Mouse (Mus musculus) liver, embryonic 12.5 days (tissue): ENCODE data around the gene Lyg2. TPM values are rescaled to one million over a fixed set of nuclear protein-coding genes. Genes with fewer than 3 reads are reported as not detected.
A peak's percentile ranks its signal among the peaks of the same experiment; 100 is the strongest.

Experiments
- ATAC-seq: fragments of 200-750 bp; cut with Nextera tagmentation; 2 replicates; pipeline ENCODE4 v1.8.0; 2017; ENCODE audit warnings: moderate number of reproducible peaks, mild to moderate bottlenecking, moderate library complexity
- H3K27ac ChIP-seq: fragments of 300-500 bp; sonication (generic); 2 replicates; pipeline ENCODE4 v1.5.1; 2016; ENCODE audit warnings: mild to moderate bottlenecking
- H3K27me3 ChIP-seq: fragments of 300-500 bp; sonication (generic); replicated peaks from 2 replicates; pipeline ENCODE4 v1.6.1; 2016; ENCODE audit warnings: mild to moderate bottlenecking, moderate library complexity
- H3K36me3 ChIP-seq: fragments of 300-500 bp; sonication (generic); 2 replicates; pipeline ENCODE4 v1.6.1; 2016; ENCODE audit warnings: mild to moderate bottlenecking, moderate library complexity
- H3K4me1 ChIP-seq: fragments of 300-500 bp; sonication (generic); 2 replicates; pipeline ENCODE4 v1.6.1; 2016
- H3K4me2 ChIP-seq: fragments of 300-500 bp; sonication (generic); 2 replicates; pipeline ENCODE4 v1.6.1; 2016; ENCODE audit warnings: mild to moderate bottlenecking, moderate library complexity
- H3K4me3 ChIP-seq: fragments of 300-500 bp; sonication (generic); 2 replicates; pipeline ENCODE4 v1.5.1; 2016; ENCODE audit warnings: mild to moderate bottlenecking, moderate library complexity
- H3K9ac ChIP-seq: fragments of 300-500 bp; sonication (generic); 2 replicates; pipeline ENCODE4 v1.6.1; 2016; ENCODE audit warnings: mild to moderate bottlenecking, moderate library complexity
- H3K9me3 ChIP-seq: fragments of 300-500 bp; sonication (generic); replicated peaks from 2 replicates; pipeline ENCODE4 v1.6.1; 2016; ENCODE audit warnings: mild to moderate bottlenecking, moderate library complexity
- whole genome bisulfite sequencing: fragments of 180-500 bp; shearing (Covaris S2); methylation state at CpG from one replicate; pipeline ENCODE4 v1.1.7; 2016; ENCODE audit not compliant: insufficient replicate concordance; 5-methylcytosine and 5-hydroxymethylcytosine counted together
- polyA plus RNA-seq: library from polyadenylated mRNA; unstranded; fragments of >200 nt; fragmentation: Nextera tagmentation; extraction: Ambion mirVana; gene quantifications from 2 replicates; pipeline ENCODE4 v1.2.1, GENCODE M21; 2016

Gene Lyg2
- polyA plus RNA-seq, 1 experiment from 2014 or later, result not detected

GRCm38 (mm10) chr1:37918096-37918495 lies 1.8 kb upstream of the Lyg2 start:
- Histone ChIP-seq H3K4me3 (no peak overlapping the region), H3K9me3 (no peaks in the 10 kb centered on the region), H3K4me1 (no peaks in the 10 kb centered on the region), H3K36me3 (no peaks in the 10 kb centered on the region), H3K4me2 (no peak overlapping the region), H3K27me3 (0 out of 2 replicates have a peak, but pooled peaks cover 10% of the 10 kb centered on the region), H3K9ac (no peak overlapping the region), H3K27ac (no peak overlapping the region)
- 52% methylated on average over 6 of the region's 6 CpGs for WGBS
- no peak for ATAC-seq

GRCm38 (mm10) chr1:37917666-37918065 lies 1.4 kb upstream of the Lyg2 start:
- Histone ChIP-seq H3K27ac (no peak overlapping the region), H3K27me3 (0 out of 2 replicates have a peak, but pooled peaks cover 10% of the 10 kb centered on the region), H3K4me1 (no peaks in the 10 kb centered on the region), H3K4me3 (no peak overlapping the region), H3K9me3 (no peaks in the 10 kb centered on the region), H3K36me3 (no peaks in the 10 kb centered on the region), H3K4me2 (no peak overlapping the region), H3K9ac (no peak overlapping the region)
- WGBS, result 59% methylated on average over 13 of the region's 13 CpGs
- no peak for ATAC-seq

GRCm38 (mm10) chr1:37912751-37913150 lies 3.5 kb downstream of the Lyg2 start:
- no peak overlapping the region for H3K4me3 ChIP-seq
- 0 out of 2 replicates have a peak, but pooled peaks cover 7% of the 10 kb centered on the region for H3K27me3 ChIP-seq
- no peaks in the 10 kb centered on the region for H3K4me1 ChIP-seq
- no peak overlapping the region for H3K4me2 ChIP-seq
- no peaks in the 10 kb centered on the region for H3K36me3 ChIP-seq
- H3K9ac ChIP-seq, result no peak overlapping the region
- WGBS, result 67% methylated on average over 2 of the region's 2 CpGs
- no peak for ATAC-seq
- H3K27ac ChIP-seq, result no peak overlapping the region
- no peaks in the 10 kb centered on the region for H3K9me3 ChIP-seq

GRCm38 (mm10) chr1:37903178-37903577 lies 13.1 kb downstream of the Lyg2 start:
- ATAC-seq, result no peak

GRCm38 (mm10) chr1:37900288-37900687 lies 16.0 kb downstream of the Lyg2 start:
- 65% methylated on average over 6 of the region's 6 CpGs for WGBS
- H3K4me2 ChIP-seq, result no peak overlapping the region
- no peak for ATAC-seq
- H3K27ac ChIP-seq, result no peak overlapping the region
- H3K9ac ChIP-seq, result no peak overlapping the region
- H3K27me3 ChIP-seq, result no peaks in the 10 kb centered on the region
- H3K4me1 ChIP-seq, result no peaks in the 10 kb centered on the region
- H3K36me3 ChIP-seq, result peaks cover 53% of the 10 kb centered on the region
- H3K4me3 ChIP-seq, result no peak overlapping the region
- H3K9me3 ChIP-seq, result no peaks in the 10 kb centered on the region

More at GRCm38 (mm10) chr1:37903178-37903577, 13.1 kb downstream of the Lyg2 start:
- Histone ChIP-seq H3K4me2 (no peak overlapping the region), H3K4me1 (no peaks in the 10 kb centered on the region), H3K36me3 (peaks cover 24% of the 10 kb centered on the region), H3K4me3 (no peak overlapping the region), H3K9me3 (no peaks in the 10 kb centered on the region), H3K27me3 (no peaks in the 10 kb centered on the region), H3K9ac (no peak overlapping the region), H3K27ac (no peak overlapping the region)
- WGBS, result 28% methylated on average over 6 of the region's 6 CpGs

- no peaks in the 10 kb centered on the region for H3K9me3 ChIP-seq
- H3K4me3 ChIP-seq, result no peak overlapping the region
- peaks cover 58% of the 10 kb centered on the region for H3K36me3 ChIP-seq
- no peak overlapping the region for H3K27ac ChIP-seq
- H3K4me1 ChIP-seq, result no peaks in the 10 kb centered on the region
- H3K4me2 ChIP-seq, result no peak overlapping the region
- 82% methylated on average over 4 of the region's 4 CpGs for WGBS
- H3K9ac ChIP-seq, result no peak overlapping the region
- no peaks in the 10 kb centered on the region for H3K27me3 ChIP-seq
- no peak for ATAC-seq
These were observed 16.5 kb downstream of the Lyg2 start for GRCm38 (mm10) chr1:37899816-37900215.

- Histone ChIP-seq H3K9me3 (no peaks in the 10 kb centered on the region), H3K4me2 (no peak overlapping the region), H3K4me3 (no peak overlapping the region), H3K9ac (no peak overlapping the region), H3K36me3 (peaks cover 69% of the 10 kb centered on the region), H3K27ac (no peak overlapping the region), H3K27me3 (no peaks in the 10 kb centered on the region), H3K4me1 (peaks cover 26% of the 10 kb centered on the region)
- ATAC-seq, result no peak
These were observed 21.7 kb downstream of the Lyg2 start for GRCm38 (mm10) chr1:37894606-37895005.

GRCm38 (mm10) chr1:37891400-37891799 lies 24.9 kb downstream of the Lyg2 start:
- Histone ChIP-seq H3K9me3 (no peaks in the 10 kb centered on the region), H3K27me3 (no peaks in the 10 kb centered on the region), H3K4me2 (peak overlapping the region; percentile 87), H3K4me1 (peaks cover 52% of the 10 kb centered on the region), H3K4me3 (peak overlapping the region; percentile 81), H3K27ac (no peak overlapping the region), H3K9ac (peak overlapping the region; percentile 78), H3K36me3 (peaks cover 47% of the 10 kb centered on the region)
- ATAC-seq, result no peak
- 55% methylated on average over 3 of the region's 3 CpGs for WGBS

- H3K27me3 ChIP-seq, result no peaks in the 10 kb centered on the region
- peak within 1 kb of the TSS; percentile 81 for H3K4me3 ChIP-seq
- ATAC-seq, result peak; percentile 89
- WGBS, result under 1% methylated on average over 41 of the region's 41 CpGs
- peak within 1 kb of the TSS; percentile 78 for H3K9ac ChIP-seq
- peaks cover 52% of the 10 kb centered on the region for H3K4me1 ChIP-seq
- H3K27ac ChIP-seq, result peak within 1 kb of the TSS; percentile 89
- H3K9me3 ChIP-seq, result no peaks in the 10 kb centered on the region
- peaks cover 35% of the 10 kb centered on the region for H3K36me3 ChIP-seq
- H3K4me2 ChIP-seq, result peak within 1 kb of the TSS; percentile 87
These were observed 26.2 kb downstream of the Lyg2 start, which contains the start of the genes Mitd1 and Mrpl30 for GRCm38 (mm10) chr1:37890025-37890652. Mitd1 (minus strand) TSS chr1:37890411. Mrpl30 (plus strand) TSS chr1:37890477.

- H3K9ac ChIP-seq, result peak overlapping the region; percentile 78
- 76% methylated on average over 7 of the region's 7 CpGs for WGBS
- peaks cover 60% of the 10 kb centered on the region for H3K4me1 ChIP-seq
- no peaks in the 10 kb centered on the region for H3K27me3 ChIP-seq
- no peaks in the 10 kb centered on the region for H3K9me3 ChIP-seq
- H3K4me3 ChIP-seq, result peak overlapping the region; percentile 81
- ATAC-seq, result no peak
- H3K4me2 ChIP-seq, result peak overlapping the region; percentile 87
- H3K36me3 ChIP-seq, result peaks cover 35% of the 10 kb centered on the region
- peak overlapping the region; percentile 89; the same call in 1 of the 2 replicates for H3K27ac ChIP-seq
These were observed 27.1 kb downstream of the Lyg2 start for GRCm38 (mm10) chr1:37889206-37889605.

GRCm38 (mm10) chr1:37884451-37884850 lies 31.8 kb downstream of the Lyg2 start:
- 47% methylated on average over 4 of the region's 4 CpGs for WGBS
- peak; percentile 42; the same call in 1 of the 2 replicates for ATAC-seq
- Histone ChIP-seq H3K4me3 (no peak overlapping the region), H3K9me3 (no peaks in the 10 kb centered on the region), H3K4me2 (no peak overlapping the region), H3K27ac (no peak overlapping the region), H3K36me3 (peaks cover 64% of the 10 kb centered on the region), H3K27me3 (no peaks in the 10 kb centered on the region), H3K9ac (no peak overlapping the region), H3K4me1 (peaks cover 41% of the 10 kb centered on the region)

GRCm38 (mm10) chr1:37883411-37883810 lies 32.9 kb downstream of the Lyg2 start:
- Histone ChIP-seq H3K27me3 (no peaks in the 10 kb centered on the region), H3K4me2 (no peak overlapping the region), H3K4me1 (peaks cover 31% of the 10 kb centered on the region), H3K4me3 (no peak overlapping the region), H3K36me3 (peaks cover 73% of the 10 kb centered on the region), H3K9ac (no peak overlapping the region), H3K9me3 (no peaks in the 10 kb centered on the region), H3K27ac (no peak overlapping the region)
- ATAC-seq, result no peak
- WGBS, result 85% methylated on average over 4 of the region's 4 CpGs
